Mouse (Mus musculus) midbrain, embryonic 12.5 days (tissue): ENCODE measurements at regions not wholly inside any gene's neighbourhood (a gene's known extent, or its start where the extent isn't known, plus 50 kb on each side); places are given as distances from the start of the nearest gene placed in this dataset.
A peak's percentile ranks its signal among the peaks of the same experiment; 100 is the strongest.

ENCODE experiments used
- ATAC-seq: fragments of 200-750 bp; cut with Nextera tagmentation; 2 replicates; pipeline ENCODE4 v1.8.0; 2017; ENCODE audit warnings: low read depth, moderate TSS enrichment, moderate library complexity; ENCODE audit not compliant: low FRiP score
- H3K27ac ChIP-seq: fragments of 300-500 bp; sonication (generic); replicated peaks from 2 replicates; pipeline ENCODE4 v1.5.1; 2016; ENCODE audit warnings: mild to moderate bottlenecking
- H3K27me3 ChIP-seq: fragments of 300-500 bp; sonication (generic); 2 replicates; pipeline ENCODE4 v1.6.1; 2016; ENCODE audit warnings: mild to moderate bottlenecking
- H3K36me3 ChIP-seq: fragments of 300-500 bp; sonication (generic); 2 replicates; pipeline ENCODE4 v1.6.1; 2016
- H3K4me1 ChIP-seq: fragments of 300-500 bp; sonication (generic); 2 replicates; pipeline ENCODE4 v1.6.1; 2016
- H3K4me2 ChIP-seq: fragments of 300-500 bp; sonication (generic); replicated peaks from 2 replicates; pipeline ENCODE4 v1.6.1; 2016; ENCODE audit warnings: mild to moderate bottlenecking, moderate library complexity
- H3K4me3 ChIP-seq: fragments of 300-500 bp; sonication (generic); 2 replicates; pipeline ENCODE4 v1.5.1; 2016; ENCODE audit warnings: mild to moderate bottlenecking
- H3K9ac ChIP-seq: fragments of 300-500 bp; sonication (generic); replicated peaks from 2 replicates; pipeline ENCODE4 v1.6.1; 2016; ENCODE audit warnings: mild to moderate bottlenecking, moderate library complexity
- H3K9me3 ChIP-seq: fragments of 300-500 bp; sonication (generic); 2 replicates; pipeline ENCODE4 v1.6.1; 2016; ENCODE audit warnings: mild to moderate bottlenecking
- WGBS: fragments of 180-500 bp; shearing (Covaris S2); methylation state at CpG from one replicate; pipeline ENCODE4 v1.1.7; 2016; 5-methylcytosine and 5-hydroxymethylcytosine counted together

DNA sequence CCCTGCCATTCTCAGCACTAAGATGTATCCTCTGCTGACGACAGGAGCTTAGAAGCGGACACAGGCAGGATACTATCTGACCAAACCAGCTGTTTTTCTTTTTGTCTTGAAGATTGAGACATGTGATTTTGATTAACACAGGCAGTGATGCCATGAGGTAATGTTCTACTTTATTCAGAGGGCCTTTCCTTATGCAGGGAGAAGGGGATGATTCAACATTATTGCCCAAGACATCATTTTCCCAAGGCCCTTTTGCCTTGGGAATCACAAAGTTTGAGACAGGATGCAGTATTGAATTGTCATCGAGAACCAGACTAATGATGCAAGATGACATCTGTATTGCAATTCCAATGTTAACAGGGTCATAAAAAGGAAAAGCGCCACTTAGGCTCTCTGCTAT lies 571.7 kb upstream of the Gm9747 start:
- no peak overlapping the region for H3K9ac ChIP-seq
- no peak for ATAC-seq
- 75% methylated on average over 4 of the region's 4 CpGs for WGBS
- H3K27me3 ChIP-seq, result no peaks in the 10 kb centered on the region
- H3K27ac ChIP-seq, result no peak overlapping the region
- no peak overlapping the region for H3K4me2 ChIP-seq
- no peaks in the 10 kb centered on the region for H3K4me1 ChIP-seq
- H3K9me3 ChIP-seq, result no peaks in the 10 kb centered on the region
- H3K4me3 ChIP-seq, result no peak overlapping the region
- H3K36me3 ChIP-seq, result no peaks in the 10 kb centered on the region

DNA sequence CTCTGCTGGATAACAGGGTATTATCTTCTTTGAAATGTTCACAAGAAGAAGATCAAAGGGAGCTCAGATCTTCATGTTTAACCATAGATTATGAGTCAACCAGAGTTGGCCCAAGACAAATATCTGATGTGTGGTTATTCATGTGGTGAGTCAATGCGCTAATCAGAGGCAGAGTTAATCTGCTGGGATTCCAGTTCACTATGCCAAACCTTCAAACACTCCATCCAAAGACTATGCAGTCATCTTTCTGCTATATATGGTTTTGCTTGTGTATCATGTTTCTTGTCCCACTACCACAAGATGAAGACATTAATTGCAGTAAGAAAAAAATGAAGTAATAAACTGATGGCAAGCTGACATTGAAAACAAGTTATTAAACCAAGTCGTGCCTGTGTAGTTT lies 561.8 kb upstream of the Gm9747 start:
- 85% methylated on average over 2 of the region's 2 CpGs for WGBS
- Histone ChIP-seq H3K4me3 (no peak overlapping the region), H3K4me2 (no peak overlapping the region), H3K36me3 (no peaks in the 10 kb centered on the region), H3K9ac (no peak overlapping the region), H3K27me3 (no peaks in the 10 kb centered on the region), H3K4me1 (no peaks in the 10 kb centered on the region), H3K27ac (no peak overlapping the region), H3K9me3 (no peaks in the 10 kb centered on the region)
- no peak for ATAC-seq

DNA sequence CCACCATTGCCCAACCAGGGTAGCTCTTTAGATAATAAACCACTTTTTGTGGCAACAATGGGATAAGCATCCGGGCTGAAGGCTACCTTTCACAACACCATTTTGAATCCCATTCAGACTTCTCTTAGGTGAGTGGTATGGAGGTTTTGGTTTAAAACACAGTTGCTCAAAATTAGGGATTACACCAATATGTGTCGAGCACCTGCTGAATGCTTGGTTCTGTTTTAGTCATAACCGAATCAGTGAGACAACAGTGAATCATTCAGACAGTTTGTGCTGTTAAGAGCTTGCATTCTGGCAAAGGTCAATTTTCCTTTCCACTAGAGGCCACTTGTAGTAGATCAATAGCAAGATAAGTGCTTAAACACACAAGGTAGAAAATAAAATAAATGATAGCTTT lies 561.2 kb upstream of the Gm9747 start:
- WGBS, result 84% methylated on average over 3 of the region's 3 CpGs
- H3K9me3 ChIP-seq, result no peaks in the 10 kb centered on the region
- no peak for ATAC-seq
- no peak overlapping the region for H3K4me2 ChIP-seq
- H3K9ac ChIP-seq, result no peak overlapping the region
- H3K4me1 ChIP-seq, result no peaks in the 10 kb centered on the region
- no peaks in the 10 kb centered on the region for H3K27me3 ChIP-seq
- no peak overlapping the region for H3K4me3 ChIP-seq
- H3K36me3 ChIP-seq, result no peaks in the 10 kb centered on the region
- H3K27ac ChIP-seq, result no peak overlapping the region

DNA sequence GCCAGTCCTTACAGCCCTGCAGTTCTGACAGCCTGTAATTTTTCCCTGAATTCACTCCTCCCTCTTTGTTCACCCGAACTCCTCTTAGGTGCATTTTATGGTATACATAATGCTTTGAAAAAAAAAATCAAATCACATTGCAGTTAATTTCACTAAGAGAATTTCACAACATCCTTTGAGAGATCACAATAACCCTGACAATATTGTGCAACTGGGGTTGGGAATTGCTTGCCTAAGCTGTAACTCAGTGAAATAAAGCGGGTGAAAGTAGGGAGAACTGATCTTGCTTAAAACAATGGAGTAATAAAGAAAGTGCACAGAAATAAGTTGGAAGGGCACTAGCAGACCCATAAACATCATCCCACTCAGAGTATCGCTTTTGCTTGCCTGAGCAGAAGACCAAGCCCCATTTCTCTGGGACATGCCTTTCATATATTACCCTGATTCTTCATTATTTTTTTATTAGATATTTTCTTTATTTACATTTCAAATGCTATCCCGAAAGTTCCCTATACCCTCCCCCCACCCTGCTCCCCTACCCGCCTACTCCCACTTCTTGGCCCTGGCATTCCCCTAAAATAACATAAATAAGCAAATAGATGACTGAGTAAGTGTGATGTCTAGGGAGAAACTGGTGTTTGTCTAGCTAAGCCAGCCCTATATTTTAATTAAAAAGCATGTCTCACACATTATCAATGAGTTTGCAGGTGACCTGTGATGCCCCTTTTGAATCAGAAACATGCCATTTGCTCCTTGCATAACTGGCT lies 557.2 kb upstream of the Gm9747 start:
- H3K4me2 ChIP-seq, result no peak overlapping the region
- no peaks in the 10 kb centered on the region for H3K9me3 ChIP-seq
- no peak for ATAC-seq
- no peaks in the 10 kb centered on the region for H3K36me3 ChIP-seq
- no peaks in the 10 kb centered on the region for H3K4me1 ChIP-seq
- no peaks in the 10 kb centered on the region for H3K27me3 ChIP-seq
- WGBS, result 75% methylated on average over 5 of the region's 5 CpGs
- H3K9ac ChIP-seq, result no peak overlapping the region
- no peak overlapping the region for H3K4me3 ChIP-seq
- H3K27ac ChIP-seq, result no peak overlapping the region

DNA sequence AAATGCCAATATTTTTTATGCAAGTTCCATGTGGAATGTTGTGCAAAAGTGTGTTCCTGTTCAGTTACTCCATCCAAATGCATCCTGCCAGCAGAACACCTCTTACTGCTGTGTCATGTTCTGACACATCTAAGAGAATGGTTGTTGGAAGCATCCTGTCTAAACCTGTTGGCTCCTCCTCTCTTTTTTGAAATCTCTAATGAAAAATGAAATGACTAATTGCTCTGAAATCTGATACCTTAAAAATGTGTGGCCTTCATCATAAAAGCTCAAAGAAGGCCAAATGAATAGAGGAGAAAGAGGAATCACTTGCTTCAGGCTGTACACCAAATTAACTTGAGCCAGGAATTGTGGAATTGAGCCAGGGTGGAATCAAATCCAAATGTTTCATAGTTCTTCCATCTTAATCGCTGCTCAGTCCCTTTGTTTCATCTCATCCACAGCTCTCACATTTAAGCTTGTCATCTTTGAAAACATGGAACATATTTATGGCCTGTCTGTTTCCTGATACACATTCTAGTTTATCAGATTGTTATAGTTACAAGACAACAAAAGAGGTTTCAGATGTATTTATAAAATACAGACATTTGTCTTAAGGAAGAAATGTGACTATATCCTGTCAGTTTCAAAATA lies 555.0 kb upstream of the Gm9747 start:
- Histone ChIP-seq H3K9ac (no peak overlapping the region), H3K4me2 (no peak overlapping the region), H3K4me3 (no peak overlapping the region), H3K4me1 (no peaks in the 10 kb centered on the region), H3K36me3 (no peaks in the 10 kb centered on the region), H3K27me3 (no peaks in the 10 kb centered on the region), H3K9me3 (no peaks in the 10 kb centered on the region), H3K27ac (no peak overlapping the region)
- ATAC-seq, result no peak
- 80% methylated on average over 1 of the region's 1 CpGs for WGBS

DNA sequence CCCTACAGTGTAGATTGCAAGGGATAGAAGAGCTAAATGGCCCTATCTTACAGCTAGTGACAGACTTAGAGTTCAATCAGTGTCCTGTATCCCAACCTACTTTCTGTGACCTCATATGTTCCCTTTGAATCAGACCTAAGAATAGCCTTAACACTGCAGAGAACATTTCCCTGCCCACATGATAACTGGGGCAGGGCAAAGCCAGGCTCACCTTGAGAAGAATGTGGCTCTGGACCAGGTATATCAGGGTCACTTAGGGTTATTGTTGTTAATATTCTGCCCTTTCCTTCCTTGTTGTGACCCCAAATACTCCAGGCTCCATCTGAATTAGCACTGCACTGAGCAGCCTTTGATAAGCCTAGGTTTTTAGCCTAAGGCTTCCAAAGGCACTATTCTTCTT lies 536.8 kb upstream of the Gm9747 start:
- H3K4me1 ChIP-seq, result 0 out of 2 replicates have a peak, but pooled peaks cover 3% of the 10 kb centered on the region
- no peaks in the 10 kb centered on the region for H3K36me3 ChIP-seq
- no peak overlapping the region for H3K4me3 ChIP-seq
- no peaks in the 10 kb centered on the region for H3K9me3 ChIP-seq
- no peak overlapping the region for H3K4me2 ChIP-seq
- no peak for ATAC-seq
- no peak overlapping the region for H3K9ac ChIP-seq
- no peaks in the 10 kb centered on the region for H3K27me3 ChIP-seq
- H3K27ac ChIP-seq, result no peak overlapping the region

DNA sequence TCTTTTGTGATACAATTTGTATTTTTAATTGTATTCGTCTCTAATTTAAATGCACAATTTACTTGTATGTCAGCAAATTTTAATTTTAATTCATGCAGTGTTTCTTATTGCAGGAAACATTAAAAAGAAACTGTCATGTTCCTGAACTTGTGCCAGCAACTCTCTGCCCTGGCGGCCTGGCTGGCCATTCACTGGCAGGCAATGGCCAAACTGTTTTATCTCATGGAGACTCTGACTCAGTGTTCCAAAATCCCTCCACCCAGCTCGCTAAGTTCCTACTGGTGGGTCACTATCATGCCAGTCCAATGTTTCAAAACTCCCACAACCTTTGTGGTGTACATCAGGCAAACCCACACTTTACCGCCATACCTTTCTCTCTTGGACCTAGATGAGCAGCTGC lies 523.7 kb upstream of the Gm9747 start:
- WGBS, result 87% methylated on average over 4 of the region's 4 CpGs
- ATAC-seq, result no peak
- Histone ChIP-seq H3K27ac (no peak overlapping the region), H3K9ac (no peak overlapping the region), H3K4me1 (no peaks in the 10 kb centered on the region), H3K4me3 (no peak overlapping the region), H3K27me3 (no peaks in the 10 kb centered on the region), H3K9me3 (no peaks in the 10 kb centered on the region), H3K4me2 (no peak overlapping the region), H3K36me3 (no peaks in the 10 kb centered on the region)

DNA sequence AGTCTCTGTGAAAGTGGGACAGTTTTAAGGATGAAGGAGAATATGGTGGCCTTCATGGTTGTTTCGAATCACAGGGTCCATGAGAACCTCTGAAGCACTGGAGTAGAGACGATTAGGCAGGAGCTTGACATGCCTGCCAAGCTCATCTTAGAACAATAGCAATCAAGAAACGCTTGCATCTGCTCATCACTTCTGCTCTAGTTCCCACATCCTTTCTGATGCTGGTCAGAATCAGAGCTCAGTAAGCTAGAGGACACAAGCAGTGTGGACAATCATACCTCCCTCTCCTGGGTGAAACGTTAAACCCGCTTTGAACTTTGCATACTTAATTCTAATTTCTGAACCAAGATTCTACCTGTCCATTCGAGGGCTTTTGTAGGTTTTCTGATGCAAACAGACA lies 515.8 kb upstream of the Gm9747 start:
- H3K27me3 ChIP-seq, result no peaks in the 10 kb centered on the region
- no peak overlapping the region for H3K4me3 ChIP-seq
- no peak for ATAC-seq
- WGBS, result 82% methylated on average over 6 of the region's 6 CpGs
- no peaks in the 10 kb centered on the region for H3K4me1 ChIP-seq
- H3K9me3 ChIP-seq, result no peaks in the 10 kb centered on the region
- H3K4me2 ChIP-seq, result no peak overlapping the region
- H3K36me3 ChIP-seq, result no peaks in the 10 kb centered on the region
- H3K9ac ChIP-seq, result no peak overlapping the region
- H3K27ac ChIP-seq, result no peak overlapping the region

DNA sequence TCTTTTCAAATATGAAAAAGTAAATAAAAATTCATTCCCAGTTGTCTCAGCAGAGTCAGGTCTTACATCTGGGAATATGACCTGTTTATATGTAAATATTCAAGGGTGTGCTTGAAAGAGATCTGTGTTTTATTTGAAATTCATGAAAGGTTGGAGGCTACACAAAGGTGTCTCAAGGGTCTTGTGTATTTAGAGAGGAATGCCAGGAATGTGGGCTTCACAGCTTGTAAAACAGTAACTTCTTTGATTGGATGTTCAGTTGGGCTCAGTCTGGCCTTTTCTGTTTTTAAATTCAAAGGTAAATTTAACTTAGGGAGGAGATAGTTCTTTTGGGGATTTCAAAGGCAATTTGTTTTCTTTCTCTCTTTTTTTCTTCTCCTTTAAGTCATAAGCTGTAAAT lies 514.7 kb upstream of the Gm9747 start:
- H3K9me3 ChIP-seq, result no peaks in the 10 kb centered on the region
- H3K4me3 ChIP-seq, result no peak overlapping the region
- H3K9ac ChIP-seq, result no peak overlapping the region
- ATAC-seq, result no peak
- no peak overlapping the region for H3K27ac ChIP-seq
- no peaks in the 10 kb centered on the region for H3K27me3 ChIP-seq
- H3K4me2 ChIP-seq, result no peak overlapping the region
- H3K36me3 ChIP-seq, result no peaks in the 10 kb centered on the region
- no peaks in the 10 kb centered on the region for H3K4me1 ChIP-seq

DNA sequence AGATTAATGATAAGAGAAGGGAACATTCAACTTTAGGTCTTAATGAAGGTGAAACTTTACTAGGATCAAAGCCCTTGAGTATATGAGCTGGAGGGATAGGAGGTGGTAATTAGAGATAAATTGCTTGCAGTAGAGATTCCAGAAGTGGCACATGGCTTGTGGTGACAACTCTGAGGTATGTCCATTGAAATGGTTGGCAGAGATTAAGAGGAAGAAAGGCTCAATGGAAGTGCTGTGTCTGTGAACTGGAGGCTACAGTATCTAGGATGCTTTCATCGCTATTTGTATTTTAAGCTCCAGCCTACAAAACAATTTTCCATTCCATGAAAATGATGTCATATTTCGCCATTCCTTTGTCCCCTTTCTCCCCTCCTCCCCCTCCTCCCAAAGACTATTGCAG lies 508.1 kb upstream of the Gm9747 start:
- Histone ChIP-seq H3K9ac (no peak overlapping the region), H3K4me3 (no peak overlapping the region), H3K36me3 (no peaks in the 10 kb centered on the region), H3K27me3 (no peaks in the 10 kb centered on the region), H3K4me2 (no peak overlapping the region), H3K4me1 (no peaks in the 10 kb centered on the region), H3K9me3 (no peaks in the 10 kb centered on the region), H3K27ac (no peak overlapping the region)
- WGBS, result 92% methylated on average over 2 of the region's 2 CpGs
- ATAC-seq, result no peak

DNA sequence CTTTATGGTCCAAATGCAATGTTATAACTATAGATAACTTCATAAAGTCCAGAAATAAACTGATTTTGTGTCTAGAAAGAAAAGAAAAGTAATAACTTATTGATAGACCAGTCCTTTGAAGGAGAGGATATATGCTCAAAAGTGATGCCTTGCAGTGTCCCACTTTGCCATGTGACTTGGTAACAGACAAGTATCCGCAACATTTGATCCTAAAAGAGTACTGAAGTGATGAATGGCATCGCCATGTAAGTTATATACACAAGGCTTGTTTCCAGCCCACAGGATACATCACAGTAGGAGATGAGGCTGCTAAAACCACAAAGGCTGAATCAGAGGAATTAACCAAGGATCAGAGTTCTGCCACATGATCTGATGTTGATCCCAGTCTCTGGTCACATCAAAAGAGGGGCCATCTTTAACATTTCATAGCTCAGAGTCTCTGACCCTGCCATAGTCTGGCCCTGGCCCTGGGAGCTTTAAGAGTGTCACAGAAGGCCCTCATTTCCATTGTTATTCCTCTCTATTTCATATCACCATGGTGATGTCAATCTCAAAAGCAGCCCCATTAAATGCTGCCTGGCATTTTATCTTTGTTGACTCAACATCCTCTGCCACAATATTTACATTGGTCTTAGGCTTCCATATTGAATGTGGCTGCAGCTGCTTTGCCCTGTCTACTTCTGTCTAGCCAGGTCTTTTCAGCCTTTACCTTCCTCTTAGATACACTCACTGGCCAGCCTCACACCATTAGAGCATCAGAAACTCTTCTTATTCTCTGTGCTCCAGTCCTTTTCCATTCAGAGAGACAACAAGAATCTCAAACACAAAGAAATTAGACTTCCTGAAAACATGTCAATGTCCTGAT lies 506.4 kb upstream of the Gm9747 start:
- ATAC-seq, result peak; percentile 44; the same call in 1 of the 2 replicates
- Histone ChIP-seq H3K9me3 (no peaks in the 10 kb centered on the region), H3K4me3 (no peak overlapping the region), H3K36me3 (no peaks in the 10 kb centered on the region), H3K27ac (no peak overlapping the region), H3K27me3 (no peaks in the 10 kb centered on the region), H3K4me2 (no peak overlapping the region), H3K9ac (no peak overlapping the region), H3K4me1 (no peaks in the 10 kb centered on the region)
- 64% methylated on average over 2 of the region's 2 CpGs for WGBS

DNA sequence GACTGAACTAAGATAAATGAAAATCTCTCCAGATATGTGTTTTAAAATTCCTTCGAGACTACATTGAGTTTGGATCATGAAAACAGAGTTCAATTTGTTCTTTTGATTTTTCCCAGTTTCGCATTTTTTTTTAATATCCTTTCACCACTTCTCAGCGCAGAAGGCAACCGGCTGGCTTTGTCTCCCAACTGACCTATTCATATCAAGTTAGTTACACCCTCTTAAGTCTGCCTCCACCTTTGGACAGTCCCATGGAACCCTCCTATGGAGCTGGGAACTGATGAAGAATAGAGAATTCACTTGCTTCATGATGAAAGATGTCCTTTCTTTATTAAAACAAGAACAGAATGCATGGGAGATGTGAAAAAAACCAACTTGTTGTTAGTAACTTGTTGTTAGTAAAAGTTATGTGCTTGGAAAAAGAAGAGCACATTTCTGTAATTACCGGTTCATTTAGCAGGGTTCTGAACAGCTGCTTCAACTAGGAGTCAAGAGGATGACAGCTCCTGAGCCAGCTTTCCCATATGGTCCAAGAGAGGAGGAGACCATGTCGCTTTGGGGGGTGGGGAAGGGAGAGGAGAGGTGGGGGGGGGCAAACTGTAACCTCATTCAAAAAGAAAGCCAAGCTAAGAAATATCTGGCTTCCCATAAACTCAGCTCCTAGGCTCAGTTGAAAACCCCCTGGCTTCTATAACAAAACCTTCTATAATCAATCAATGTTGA lies 495.6 kb upstream of the Gm9747 start:
- Histone ChIP-seq H3K27ac (no peak overlapping the region), H3K27me3 (no peaks in the 10 kb centered on the region), H3K9ac (no peak overlapping the region), H3K4me3 (no peak overlapping the region), H3K4me1 (no peaks in the 10 kb centered on the region), H3K9me3 (no peaks in the 10 kb centered on the region), H3K36me3 (no peaks in the 10 kb centered on the region), H3K4me2 (no peak overlapping the region)
- WGBS, result 78% methylated on average over 6 of the region's 6 CpGs
- no peak for ATAC-seq
